Mouse (Mus musculus) heart, postnatal 0 days (tissue): Measurements from ENCODE around the gene 1700012B07Rik. TPM values are rescaled to one million over a fixed set of nuclear protein-coding genes. Genes with fewer than 3 reads are reported as not detected.
A peak's percentile ranks its signal among the peaks of the same experiment; 100 is the strongest.

ENCODE experiments used
- ATAC-seq: fragments of 200-750 bp; cut with Nextera tagmentation; 2 replicates; pipeline ENCODE4 v1.8.0; 2017; ENCODE audit warnings: low read depth, moderate number of reproducible peaks, moderate library complexity; ENCODE audit not compliant: insufficient read depth
- DNase-seq: peaks from one replicate; pipeline ENCODE4 v3.0.0-alpha.2; 2016; ENCODE audit warnings: low spot score
- H3K27ac ChIP-seq: fragments of 300-500 bp; sonication (generic); 2 replicates; pipeline ENCODE4 v1.5.1; 2014; ENCODE audit warnings: low read depth, mild to moderate bottlenecking
- H3K27me3 ChIP-seq: fragments of 300-500 bp; sonication (generic); 2 replicates; pipeline ENCODE4 v1.6.1; 2014; ENCODE audit warnings: low read length, mixed read lengths; ENCODE audit not compliant: control insufficient read depth, insufficient read depth
- H3K36me3 ChIP-seq: fragments of 300-500 bp; sonication (generic); replicated peaks from 2 replicates; pipeline ENCODE4 v1.6.1; 2014; ENCODE audit warnings: low read length, mixed read lengths; ENCODE audit not compliant: control insufficient read depth, insufficient read depth
- H3K4me1 ChIP-seq: fragments of 300-500 bp; sonication (generic); 2 replicates; pipeline ENCODE4 v1.6.1; 2014; ENCODE audit warnings: antibody characterized with exemption; ENCODE audit not compliant: control insufficient read depth, insufficient read depth
- H3K4me2 ChIP-seq: fragments of 300-500 bp; sonication (generic); 2 replicates; pipeline ENCODE4 v1.6.1; 2014; ENCODE audit warnings: low read depth, mild to moderate bottlenecking, low read length, moderate library complexity
- H3K4me3 ChIP-seq: fragments of 300-500 bp; sonication (generic); 2 replicates; pipeline ENCODE4 v1.5.1; 2014; ENCODE audit warnings: low read depth, low read length
- H3K9ac ChIP-seq: fragments of 300-500 bp; sonication (generic); replicated peaks from 2 replicates; pipeline ENCODE4 v1.6.1; 2014; ENCODE audit warnings: low read depth, low read length, mixed read lengths
- H3K9me3 ChIP-seq: fragments of 300-500 bp; sonication (generic); replicated peaks from 2 replicates; pipeline ENCODE4 v1.6.1; 2016; ENCODE audit warnings: low read length; ENCODE audit not compliant: control insufficient read depth
- CTCF ChIP-seq: IDR thresholded peaks from 2 replicates; pipeline ENCODE4 v1.5.1; 2016; ENCODE audit warnings: antibody characterized with exemption, control low read depth, low read depth
- EP300 ChIP-seq: IDR thresholded peaks from 2 replicates; pipeline ENCODE4 v1.6.1; 2016; ENCODE audit warnings: antibody characterized with exemption, low read depth
- WGBS: fragments of 180-500 bp; shearing (Covaris S2); extraction: QIAGEN DNeasy Blood & Tissue Kit; methylation state at CpG from one replicate; pipeline ENCODE4 v1.1.7; 2014; 5-methylcytosine and 5-hydroxymethylcytosine counted together
- polyA plus RNA-seq: library from polyadenylated mRNA; unstranded; fragments of >200 nt; fragmentation: Nextera tagmentation; extraction: Ambion mirVana; gene quantifications from 2 replicates; pipeline ENCODE4 v1.2.1, GENCODE M21; 2015
- total RNA-seq: library from RNA; depleted of rRNA; stranded (reverse); fragments of >200 nt; gene quantifications from 2 replicates; pipeline ENCODE4 v1.2.3, GENCODE M21; 2014; ENCODE audit warnings: low replicate concordance

The 1700012B07Rik gene
- total and polyA plus RNA-seq, 2 experiments from 2014 or later, result not detected

- DNase-seq, result no peak
- no peak overlapping the region for H3K27ac ChIP-seq
- no peak overlapping the region for H3K4me2 ChIP-seq
- no peak for TF ChIP-seq CTCF
- TF ChIP-seq EP300, result no peak
- H3K36me3 ChIP-seq, result no peaks in the 10 kb centered on the region
- no peaks in the 10 kb centered on the region for H3K9me3 ChIP-seq
- H3K4me3 ChIP-seq, result no peak overlapping the region
- H3K9ac ChIP-seq, result no peak overlapping the region
- no peaks in the 10 kb centered on the region for H3K27me3 ChIP-seq
- peak; percentile 39; the same call in 1 of the 2 replicates for ATAC-seq
- peaks cover 5% of the 10 kb centered on the region; the same call in 1 of the 2 replicates for H3K4me1 ChIP-seq
- 57% methylated on average over 4 of the region's 4 CpGs for WGBS
Measured at GRCm38 (mm10) chr11:109851996-109852395, 24.1 kb upstream of the 1700012B07Rik start.

GRCm38 (mm10) chr11:109846343-109846742 lies 18.5 kb upstream of the 1700012B07Rik start:
- Histone ChIP-seq H3K4me1 (no peaks in the 10 kb centered on the region), H3K36me3 (no peaks in the 10 kb centered on the region), H3K9me3 (no peaks in the 10 kb centered on the region), H3K27me3 (no peaks in the 10 kb centered on the region), H3K4me2 (no peak overlapping the region), H3K27ac (no peak overlapping the region), H3K4me3 (no peak overlapping the region), H3K9ac (no peak overlapping the region)
- TF ChIP-seq EP300 (no peak), CTCF (no peak)
- DNase-seq (no peak), ATAC-seq (no peak)
- WGBS, result 54% methylated on average over 7 of the region's 7 CpGs

GRCm38 (mm10) chr11:109845601-109846000 lies 17.8 kb upstream of the 1700012B07Rik start:
- 0 out of 2 replicates have a peak, but pooled peaks cover 2% of the 10 kb centered on the region for H3K9me3 ChIP-seq
- no peak overlapping the region for H3K9ac ChIP-seq
- no peak overlapping the region for H3K4me2 ChIP-seq
- no peaks in the 10 kb centered on the region for H3K36me3 ChIP-seq
- TF ChIP-seq EP300 (no peak), CTCF (no peak)
- no peak overlapping the region for H3K4me3 ChIP-seq
- DNase-seq, result no peak
- no peaks in the 10 kb centered on the region for H3K27me3 ChIP-seq
- no peak overlapping the region for H3K27ac ChIP-seq
- WGBS, result 56% methylated on average over 4 of the region's 4 CpGs
- ATAC-seq, result no peak
- no peaks in the 10 kb centered on the region for H3K4me1 ChIP-seq

GRCm38 (mm10) chr11:109844466-109844865 lies 16.6 kb upstream of the 1700012B07Rik start:
- Histone ChIP-seq H3K36me3 (no peaks in the 10 kb centered on the region), H3K27ac (no peak overlapping the region), H3K27me3 (no peaks in the 10 kb centered on the region), H3K9me3 (0 out of 2 replicates have a peak, but pooled peaks cover 3% of the 10 kb centered on the region), H3K4me2 (no peak overlapping the region), H3K4me3 (no peak overlapping the region), H3K4me1 (no peaks in the 10 kb centered on the region), H3K9ac (no peak overlapping the region)
- WGBS, result 62% methylated on average over 5 of the region's 5 CpGs
- TF ChIP-seq EP300 (no peak), CTCF (no peak)
- ATAC-seq, result no peak
- no peak for DNase-seq

GRCm38 (mm10) chr11:109830368-109830767 lies 2.5 kb upstream of the 1700012B07Rik start:
- H3K4me3 ChIP-seq, result no peak overlapping the region
- ATAC-seq, result no peak
- no peak for DNase-seq
- H3K36me3 ChIP-seq, result no peaks in the 10 kb centered on the region
- H3K4me2 ChIP-seq, result no peak overlapping the region
- H3K27me3 ChIP-seq, result no peaks in the 10 kb centered on the region
- H3K27ac ChIP-seq, result no peak overlapping the region
- H3K4me1 ChIP-seq, result no peaks in the 10 kb centered on the region; the same call in 1 of the 2 replicates
- no peak overlapping the region for H3K9ac ChIP-seq
- H3K9me3 ChIP-seq, result no peaks in the 10 kb centered on the region
- WGBS, result 58% methylated on average over 5 of the region's 5 CpGs
- TF ChIP-seq CTCF (no peak), EP300 (no peak)

GRCm38 (mm10) chr11:109822280-109822679 lies 5.6 kb downstream of the 1700012B07Rik start:
- Histone ChIP-seq H3K4me2 (no peak overlapping the region), H3K4me1 (no peaks in the 10 kb centered on the region), H3K4me3 (no peak overlapping the region), H3K27me3 (no peaks in the 10 kb centered on the region), H3K9me3 (no peaks in the 10 kb centered on the region), H3K36me3 (no peaks in the 10 kb centered on the region), H3K9ac (no peak overlapping the region), H3K27ac (no peak overlapping the region)
- no peak for ATAC-seq
- no peak for TF ChIP-seq CTCF
- TF ChIP-seq EP300, result no peak
- no peak for DNase-seq
- 28% methylated on average over 6 of the region's 6 CpGs for WGBS
